ENCODE assay signal across 14 mouse cellular contexts in genomic region chr1:134236142-134236541, GRCm38 (mm10). TPM values are rescaled to one million over a fixed set of nuclear protein-coding genes. Genes with fewer than 3 reads are reported as not detected.
DNase-seq lines count a peak whose midpoint lies in the region; ATAC-seq and TF ChIP-seq lines count a peak whose summit lies in the region.
"Had no signal": no experiment of that assay in that cellular context is flagged by ENCODE, and none has a peak within 500 bp of the region (broad histone marks: within the 10 kb centered on the region; RNA-seq: fewer than 3 reads in every experiment).

No protein-coding gene starts in this region.

- TF ChIP-seq POLR2A in kidney, adult 2 months (IDR thresholded peaks at IDR 0.05; ENCODE audit: low read depth, low read length), result no peak
- TF ChIP-seq POLR2A in limb, embryonic 14.5 days (IDR thresholded peaks at IDR 0.05; ENCODE audit: borderline replicate concordance, extremely low read depth, insufficient read depth, insufficient read length), result no peak

- 40% methylated on average over 3 of the region's 3 CpGs for WGBS in kidney, embryonic 15.5 days
- 76% methylated on average over 3 of the region's 3 CpGs for WGBS in kidney, adult 2 months
- WGBS in forebrain, embryonic 13.5 days, result 22% methylated on average over 3 of the region's 3 CpGs
- WGBS in limb, embryonic 14.5 days, result 34% methylated on average over 3 of the region's 3 CpGs

- no peak for ATAC-seq in kidney, embryonic 15.5 days (replicated peaks; ENCODE audit: low FRiP score)
- 0 out of 2 replicates have a peak, but pooled peaks have one; percentile 9 for ATAC-seq in forebrain, embryonic 13.5 days
- no peak for ATAC-seq in limb, embryonic 14.5 days (ENCODE audit: low FRiP score, low read depth)
- ATAC-seq: Patski had no signal

- H3K27me3 ChIP-seq in kidney, embryonic 15.5 days, result peaks cover 48% of the 10 kb centered on the region
- H3K27me3 ChIP-seq in kidney, adult 2 months (replicated peaks; ENCODE audit: control insufficient read depth, insufficient read depth, low read length), result no peaks in the 10 kb centered on the region
- peaks cover 55% of the 10 kb centered on the region for H3K27me3 ChIP-seq in forebrain, embryonic 13.5 days
- H3K27me3 ChIP-seq in limb, embryonic 14.5 days (ENCODE audit: control insufficient read depth, insufficient read depth, low read length), result peaks cover 33% of the 10 kb centered on the region
- H3K27me3 ChIP-seq: Patski had no signal

- H3K27ac ChIP-seq in kidney, embryonic 15.5 days, result no peak overlapping the region
- no peak overlapping the region for H3K27ac ChIP-seq in kidney, adult 2 months (ENCODE audit: insufficient read depth, low read depth, low read length)
- no peak overlapping the region for H3K27ac ChIP-seq in forebrain, embryonic 13.5 days
- no peak overlapping the region for H3K27ac ChIP-seq in limb, embryonic 14.5 days (replicated peaks; ENCODE audit: low read depth, low read length)

- H3K9ac ChIP-seq in kidney, embryonic 15.5 days, result no peak overlapping the region
- H3K9ac ChIP-seq in forebrain, embryonic 13.5 days, result no peak overlapping the region
- 0 out of 2 replicates have a peak overlapping the region, but pooled peaks have one; percentile 43 for H3K9ac ChIP-seq in limb, embryonic 14.5 days (ENCODE audit: low read depth, low read length, severe bottlenecking)

- H3K4me3 ChIP-seq in kidney, embryonic 15.5 days (replicated peaks), result no peak overlapping the region
- H3K4me3 ChIP-seq in kidney, adult 2 months (ENCODE audit: insufficient read depth, low read depth, low read length), result no peak overlapping the region
- no peak overlapping the region for H3K4me3 ChIP-seq in forebrain, embryonic 13.5 days
- no peak overlapping the region for H3K4me3 ChIP-seq in limb, embryonic 14.5 days (replicated peaks; ENCODE audit: low read length)

- H3K4me1 ChIP-seq in kidney, embryonic 15.5 days, result peaks cover 49% of the 10 kb centered on the region
- H3K4me1 ChIP-seq in kidney, adult 2 months (ENCODE audit: control insufficient read depth, insufficient read depth, low read length), result peaks cover 8% of the 10 kb centered on the region
- peaks cover 35% of the 10 kb centered on the region for H3K4me1 ChIP-seq in forebrain, embryonic 13.5 days
- peaks cover 10% of the 10 kb centered on the region; the same call in 1 of the 2 replicates for H3K4me1 ChIP-seq in limb, embryonic 14.5 days (ENCODE audit: control insufficient read depth, insufficient read depth, low read length)

- intact Hi-C loops in left cerebral cortex, postnatal 4 days (cut with DNase I), result no loop called here

- peak overlapping the region; percentile 94 for H3K4me2 ChIP-seq in kidney, embryonic 15.5 days
- peak overlapping the region; percentile 78 for H3K4me2 ChIP-seq in forebrain, embryonic 13.5 days
- peak overlapping the region; percentile 95; the same call in 1 of the 2 replicates for H3K4me2 ChIP-seq in limb, embryonic 14.5 days (replicated peaks; ENCODE audit: low read depth, low read length, severe bottlenecking)

- peak; percentile 10 to 37 for DNase-seq in cerebellum, postnatal 25 days
- DNase-seq in cerebellum, adult 11-12 months, result no peak
- DNase-seq in kidney, adult 2 months, result no peak
- DNase-seq in limb, embryonic 14.5 days (ENCODE audit: low spot score), result no peak
- DNase-seq in left cerebral cortex, postnatal 4 days, result no peak
- no peak for DNase-seq in spleen, postnatal 10 days (ENCODE audit: low spot score in 2 of 2)
- DNase-seq: adrenal gland, postnatal 36 days; cerebellum, postnatal 36 days; kidney, postnatal 14 days had no signal

- no peak for TF ChIP-seq CTCF in kidney, adult 2 months (conservative IDR thresholded peaks at IDR 0.05; ENCODE audit: insufficient read depth, insufficient read length, low read depth, low read length)

- H3K36me3 ChIP-seq in kidney, embryonic 15.5 days, result no peaks in the 10 kb centered on the region
- no peaks in the 10 kb centered on the region for H3K36me3 ChIP-seq in kidney, adult 2 months (ENCODE audit: control insufficient read depth, insufficient read depth, low read length)
- no peaks in the 10 kb centered on the region for H3K36me3 ChIP-seq in forebrain, embryonic 13.5 days (ENCODE audit: poor library complexity, severe bottlenecking)
- no peaks in the 10 kb centered on the region for H3K36me3 ChIP-seq in limb, embryonic 14.5 days (ENCODE audit: control insufficient read depth, insufficient read depth, low read length)

- no peaks in the 10 kb centered on the region for H3K9me3 ChIP-seq in kidney, embryonic 15.5 days (replicated peaks)
- no peaks in the 10 kb centered on the region for H3K9me3 ChIP-seq in forebrain, embryonic 13.5 days (replicated peaks)
- H3K9me3 ChIP-seq in limb, embryonic 14.5 days (ENCODE audit: control insufficient read depth, low read length), result no peaks in the 10 kb centered on the region

RNA-seq across cellular contexts. Expression of gene Adora1, which starts 0.9 kb away (rescaled TPM):
- 7.7 and 8.2 TPM in 2 replicates for polyA plus RNA-seq in kidney, embryonic 15.5 days (2015; fragmentation: Nextera tagmentation; extraction: Ambion mirVana)
- polyA plus RNA-seq in kidney, adult 2 months (2012; rRNA removed), result 13.5 and 16.6 TPM in 2 replicates
- 3.3 and 4.6 TPM in 2 replicates for polyA plus RNA-seq in forebrain, embryonic 13.5 days (2015; fragmentation: Nextera tagmentation; extraction: Ambion mirVana)
- 2.0 and 3.6 TPM in 2 replicates for polyA plus RNA-seq in limb, embryonic 14.5 days (2012; rRNA removed)
- polyA plus RNA-seq in limb, embryonic 14.5 days (2014; fragmentation: Nextera tagmentation; extraction: Ambion mirVana), result 1.4 and 2.0 TPM in 2 replicates
- total RNA-seq in left cerebral cortex, postnatal 4 days (2021), result 10 to 100 TPM; 75.5 to 76.4 TPM

RNA-seq across cellular contexts. Expression of gene Mybph, which starts 42.9 kb away (rescaled TPM):
- 6.1 and 9.3 TPM in 2 replicates for polyA plus RNA-seq in kidney, embryonic 15.5 days (2015; fragmentation: Nextera tagmentation; extraction: Ambion mirVana)
- 0.12 and 0.89 TPM in 2 replicates for polyA plus RNA-seq in kidney, adult 2 months (2012; rRNA removed)
- not detected in 2 replicates for polyA plus RNA-seq in forebrain, embryonic 13.5 days (2015; fragmentation: Nextera tagmentation; extraction: Ambion mirVana)
- 92.6 and 110 TPM in 2 replicates for polyA plus RNA-seq in limb, embryonic 14.5 days (2012; rRNA removed)
- 93.0 and 115 TPM in 2 replicates for polyA plus RNA-seq in limb, embryonic 14.5 days (2014; fragmentation: Nextera tagmentation; extraction: Ambion mirVana)
- total RNA-seq in left cerebral cortex, postnatal 4 days (2021), result under 1 TPM in 1 of 2 experiments, not detected in 1; 0.18 TPM
- polyA plus RNA-seq: Patski had no signal

RNA-seq across cellular contexts. Expression of gene Myog, which starts 53.6 kb away (rescaled TPM):
- 13.1 and 19.9 TPM in 2 replicates for polyA plus RNA-seq in kidney, embryonic 15.5 days (2015; fragmentation: Nextera tagmentation; extraction: Ambion mirVana)
- 0.09 TPM in 1 of 2 replicates, not detected in the other for polyA plus RNA-seq in kidney, adult 2 months (2012; rRNA removed)
- polyA plus RNA-seq in forebrain, embryonic 13.5 days (2015; fragmentation: Nextera tagmentation; extraction: Ambion mirVana), result not detected in 2 replicates
- polyA plus RNA-seq in limb, embryonic 14.5 days (2012; rRNA removed), result 162 and 165 TPM in 2 replicates
- 118 and 149 TPM in 2 replicates for polyA plus RNA-seq in limb, embryonic 14.5 days (2014; fragmentation: Nextera tagmentation; extraction: Ambion mirVana)
- total RNA-seq in left cerebral cortex, postnatal 4 days (2021), result not detected
- total RNA-seq: adrenal gland, postnatal 36 days; left cerebral cortex, adult 18-20 months had no signal
- polyA plus RNA-seq: gonadal fat pad, adult 2 months; Patski had no signal

RNA-seq across cellular contexts. Expression of gene Chil1, which starts 54.2 kb away (rescaled TPM):
- 1.7 and 2.2 TPM in 2 replicates for polyA plus RNA-seq in kidney, embryonic 15.5 days (2015; fragmentation: Nextera tagmentation; extraction: Ambion mirVana)
- polyA plus RNA-seq in kidney, adult 2 months (2012; rRNA removed), result 0.56 TPM in 2 replicates
- 2.0 and 3.2 TPM in 2 replicates for polyA plus RNA-seq in forebrain, embryonic 13.5 days (2015; fragmentation: Nextera tagmentation; extraction: Ambion mirVana)
- polyA plus RNA-seq in limb, embryonic 14.5 days (2012; rRNA removed), result 12.3 and 12.9 TPM in 2 replicates
- polyA plus RNA-seq in limb, embryonic 14.5 days (2014; fragmentation: Nextera tagmentation; extraction: Ambion mirVana), result 13.6 and 16.3 TPM in 2 replicates
- 1 to 10 TPM; 1.1 to 2.0 TPM for total RNA-seq in left cerebral cortex, postnatal 4 days (2021)

Comparison
In these comparisons a context has a peak if more than half of its experiments do, and no peak if none do; other contexts are left out.
1. DNase-seq: peak in cerebellum, postnatal 25 days (2 of 2); none in cerebellum, adult 11-12 months (single experiment), kidney, adult 2 months (single experiment), limb, embryonic 14.5 days (single experiment), left cerebral cortex, postnatal 4 days (single experiment) and spleen, postnatal 10 days (0 of 2).
2. RNA of gene Myog, which starts 53.6 kb away (polyA plus RNA-seq): 118 to 165 TPM in limb, embryonic 14.5 days and 13.1 to 19.9 TPM in kidney, embryonic 15.5 days; 0.09 TPM in kidney, adult 2 months and not detected in forebrain, embryonic 13.5 days; every median in the first group is over 10 times any median in the second.
3. Peak in every context shown above with its lines, with median percentiles within 50 percentile points of each other: H3K4me2 ChIP-seq.